Mouse (Mus musculus) liver, adult 2 months (tissue): Measurements from ENCODE around the gene Hrk. TPM values are rescaled to one million over a fixed set of nuclear protein-coding genes. Genes with fewer than 3 reads are reported as not detected.

Experiments used
- DNase-seq: peaks from one replicate; pipeline ENCODE4 v3.0.0-alpha.2; 2011; ENCODE audit warnings: low read depth, low spot score; ENCODE audit errors: extremely low read depth
- H3K27ac ChIP-seq: fragments of 200-500 bp; replicated peaks from 2 replicates; pipeline ENCODE4 v1.5.1; 2012; ENCODE audit warnings: low read depth, mild to moderate bottlenecking, control low read depth, inconsistent platforms, low read length; ENCODE audit not compliant: insufficient read depth
- H3K27me3 ChIP-seq: fragments of 200-500 bp; 2 replicates; pipeline ENCODE4 v1.6.1; 2012; ENCODE audit warnings: mild to moderate bottlenecking, moderate library complexity, low read length, inconsistent platforms; ENCODE audit not compliant: control insufficient read depth, insufficient read depth
- H3K36me3 ChIP-seq: fragments of 200-500 bp; 2 replicates; pipeline ENCODE4 v1.6.1; 2012; ENCODE audit warnings: low read length, inconsistent platforms; ENCODE audit not compliant: control insufficient read depth, insufficient read depth
- H3K4me1 ChIP-seq: fragments of 200-500 bp; 2 replicates; pipeline ENCODE4 v1.6.1; 2011; ENCODE audit warnings: low read length; ENCODE audit not compliant: control insufficient read depth, insufficient read depth
- H3K4me3 ChIP-seq: fragments of 200-500 bp; 2 replicates; pipeline ENCODE4 v1.5.1; 2011; ENCODE audit warnings: low read depth, mild to moderate bottlenecking, control low read depth, low read length, moderate library complexity; ENCODE audit not compliant: insufficient read depth
- H3K79me2 ChIP-seq: fragments of 200-500 bp; 2 replicates; pipeline ENCODE4 v1.6.1; 2012; ENCODE audit warnings: inconsistent platforms, mild to moderate bottlenecking, low read length, moderate library complexity; ENCODE audit not compliant: control insufficient read depth, insufficient read depth
- H3K9ac ChIP-seq: fragments of 200-500 bp; 2 replicates; pipeline ENCODE4 v1.6.1; 2012; ENCODE audit warnings: low read depth, mild to moderate bottlenecking, control low read depth, inconsistent platforms, low read length
- CTCF ChIP-seq: fragments of 200-500 bp; IDR thresholded peaks from 2 replicates; pipeline ENCODE4 v1.5.1; 2011; ENCODE audit warnings: low read depth, low read length, control low read depth
- POLR2A ChIP-seq: fragments of 200-500 bp; IDR thresholded peaks from 2 replicates; pipeline ENCODE4 v1.6.1; 2011; ENCODE audit warnings: low read length, control low read depth; ENCODE audit not compliant: insufficient read depth; ENCODE audit errors: extremely low read depth
- WGBS: fragments of 180-500 bp; shearing (Covaris S2); methylation state at CpG from one replicate; pipeline ENCODE4 v1.1.7; 2018; 5-methylcytosine and 5-hydroxymethylcytosine counted together
- polyA plus RNA-seq: library from polyadenylated mRNA; depleted of rRNA; stranded (reverse); fragments of >200 nt; gene quantifications from 2 replicates; pipeline ENCODE4 v1.2.3, GENCODE M21; 2012
- total RNA-seq: library from RNA; depleted of rRNA; stranded (reverse); fragments of >200 nt; gene quantifications from 2 replicates; pipeline ENCODE4 v1.2.3, GENCODE M21; 2014

Hrk gene
- total and polyA plus RNA-seq, 2 experiments = 0.02 to 0.09 TPM

DNA sequence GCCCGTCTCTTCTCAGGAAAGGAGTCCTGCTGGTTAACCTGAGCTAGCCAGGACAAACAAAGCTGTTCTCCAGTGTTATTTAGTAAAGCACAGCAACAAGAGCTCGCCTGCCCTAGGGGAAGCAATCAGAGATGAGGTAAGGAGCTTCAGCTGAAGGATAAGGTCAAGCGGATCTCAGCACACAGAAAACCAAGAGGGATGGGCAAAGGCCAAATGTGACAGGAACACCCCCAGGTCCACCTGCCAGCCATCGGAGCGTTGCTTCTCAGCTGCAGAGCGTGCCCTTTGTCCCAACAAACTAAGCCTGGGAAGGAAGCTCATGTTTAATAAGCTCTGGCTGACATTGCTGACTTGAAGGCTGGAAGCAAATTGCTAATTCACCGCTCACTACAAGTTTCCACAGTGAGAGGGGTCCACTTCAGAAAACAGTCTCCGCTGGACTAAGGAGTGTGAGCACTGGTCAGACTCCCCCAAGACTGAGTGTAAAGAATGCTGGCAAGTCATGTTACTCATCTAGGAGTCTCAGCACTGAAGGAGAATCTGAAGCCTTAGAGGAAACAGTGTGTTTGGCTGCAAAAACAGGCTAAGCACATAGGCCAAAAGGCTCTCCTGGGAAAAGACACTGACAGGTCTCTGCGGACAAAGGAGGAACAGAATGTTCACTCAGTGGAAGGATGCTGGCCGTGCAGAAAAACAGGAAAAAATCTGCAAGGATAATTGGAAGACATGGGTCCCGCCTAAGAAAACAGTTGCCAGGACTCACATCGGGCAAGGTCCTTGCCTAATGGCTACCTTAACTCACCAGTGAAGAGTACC lies 21.0 kb upstream of the Hrk start:
- WGBS = 69% methylated on average over 12 of the region's 12 CpGs
- TF ChIP-seq POLR2A = no peak
- no peak for TF ChIP-seq CTCF
- no peak overlapping the region for H3K27ac ChIP-seq
- peaks cover 5% of the 10 kb centered on the region; the same call in 1 of the 2 replicates for H3K36me3 ChIP-seq
- H3K27me3 ChIP-seq = no peaks in the 10 kb centered on the region
- DNase-seq = peak; percentile 20
- no peaks in the 10 kb centered on the region; the same call in 1 of the 2 replicates for H3K4me1 ChIP-seq
- H3K4me3 ChIP-seq = no peak overlapping the region
- no peak overlapping the region for H3K9ac ChIP-seq
- H3K79me2 ChIP-seq = peaks cover 32% of the 10 kb centered on the region

DNA sequence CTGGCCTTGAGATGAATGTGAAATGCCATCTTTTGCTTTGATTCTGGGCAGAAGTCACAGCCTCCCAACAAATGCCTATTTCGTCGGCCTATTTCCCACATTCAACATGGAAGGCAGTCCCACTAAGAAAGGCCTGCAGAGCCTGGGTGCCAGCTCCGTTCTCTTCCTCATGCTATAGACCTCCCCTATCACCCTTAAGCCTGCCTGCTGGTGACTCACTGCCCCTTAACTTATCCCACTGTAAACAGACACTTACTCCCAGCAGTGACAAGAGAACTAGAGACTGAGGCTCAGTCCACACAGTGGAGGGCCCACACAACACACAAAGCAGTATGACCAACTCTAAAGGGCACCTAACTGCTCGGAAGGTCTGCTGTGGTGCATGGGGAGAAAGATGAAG lies 20.1 kb upstream of the Hrk start:
- Histone ChIP-seq H3K4me3 (no peak overlapping the region), H3K36me3 (peaks cover 5% of the 10 kb centered on the region; the same call in 1 of the 2 replicates), H3K9ac (no peak overlapping the region), H3K27ac (no peak overlapping the region), H3K79me2 (peaks cover 34% of the 10 kb centered on the region), H3K27me3 (no peaks in the 10 kb centered on the region), H3K4me1 (no peaks in the 10 kb centered on the region; the same call in 1 of the 2 replicates)
- TF ChIP-seq CTCF (no peak), POLR2A (no peak)
- 89% methylated on average over 4 of the region's 4 CpGs for WGBS
- DNase-seq = no peak

DNA sequence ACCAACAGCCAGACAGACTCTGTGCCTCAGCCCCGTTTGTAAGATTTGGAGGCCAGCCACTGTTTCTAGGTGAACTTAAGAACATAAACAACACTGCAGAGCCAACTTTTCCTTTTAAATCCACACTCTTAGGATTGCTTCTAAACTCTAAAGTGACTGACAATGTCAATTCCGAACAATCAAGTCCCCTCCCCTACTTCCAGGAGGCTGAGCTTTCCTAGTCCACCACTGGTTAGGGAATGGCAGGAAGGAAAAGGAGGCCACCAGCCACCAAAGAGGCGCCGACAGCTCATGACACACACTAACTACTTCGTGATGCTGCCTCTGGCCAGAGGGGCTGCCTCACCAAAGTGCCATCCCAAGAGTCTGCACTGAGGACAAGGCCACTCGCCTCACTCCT lies 19.7 kb upstream of the Hrk start:
- DNase-seq = no peak
- H3K27ac ChIP-seq = no peak overlapping the region
- peaks cover 38% of the 10 kb centered on the region for H3K79me2 ChIP-seq
- no peaks in the 10 kb centered on the region for H3K27me3 ChIP-seq
- H3K4me1 ChIP-seq = no peaks in the 10 kb centered on the region; the same call in 1 of the 2 replicates
- no peak overlapping the region for H3K9ac ChIP-seq
- H3K4me3 ChIP-seq = no peak overlapping the region
- TF ChIP-seq POLR2A = no peak
- peaks cover 5% of the 10 kb centered on the region; the same call in 1 of the 2 replicates for H3K36me3 ChIP-seq
- WGBS = 67% methylated on average over 6 of the region's 6 CpGs

DNA sequence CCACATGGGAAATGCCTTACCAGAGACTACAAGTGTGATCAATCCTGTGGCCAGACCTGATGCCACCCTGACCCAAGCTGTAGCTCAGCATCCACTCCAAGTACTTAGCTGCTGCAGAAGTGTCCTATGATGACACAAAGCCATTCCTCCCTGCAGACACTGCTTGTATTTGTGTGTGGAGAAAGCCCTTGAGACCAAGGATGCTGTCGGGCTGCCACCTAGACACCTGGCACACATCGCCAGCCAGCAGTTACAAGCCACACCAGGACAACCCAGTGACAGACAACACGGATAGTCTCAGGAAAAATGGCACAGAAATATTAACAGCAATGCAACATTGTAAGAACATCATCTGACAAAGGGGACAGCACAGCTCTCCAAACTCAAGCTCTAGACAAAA lies 19.0 kb upstream of the Hrk start:
- peaks cover 42% of the 10 kb centered on the region for H3K79me2 ChIP-seq
- H3K4me3 ChIP-seq = no peak overlapping the region
- H3K27ac ChIP-seq = no peak overlapping the region
- H3K36me3 ChIP-seq = peaks cover 5% of the 10 kb centered on the region; the same call in 1 of the 2 replicates
- no peaks in the 10 kb centered on the region; the same call in 1 of the 2 replicates for H3K4me1 ChIP-seq
- TF ChIP-seq CTCF = no peak
- TF ChIP-seq POLR2A = no peak
- H3K27me3 ChIP-seq = no peaks in the 10 kb centered on the region
- WGBS = 92% methylated on average over 3 of the region's 3 CpGs
- no peak for DNase-seq
- H3K9ac ChIP-seq = no peak overlapping the region

DNA sequence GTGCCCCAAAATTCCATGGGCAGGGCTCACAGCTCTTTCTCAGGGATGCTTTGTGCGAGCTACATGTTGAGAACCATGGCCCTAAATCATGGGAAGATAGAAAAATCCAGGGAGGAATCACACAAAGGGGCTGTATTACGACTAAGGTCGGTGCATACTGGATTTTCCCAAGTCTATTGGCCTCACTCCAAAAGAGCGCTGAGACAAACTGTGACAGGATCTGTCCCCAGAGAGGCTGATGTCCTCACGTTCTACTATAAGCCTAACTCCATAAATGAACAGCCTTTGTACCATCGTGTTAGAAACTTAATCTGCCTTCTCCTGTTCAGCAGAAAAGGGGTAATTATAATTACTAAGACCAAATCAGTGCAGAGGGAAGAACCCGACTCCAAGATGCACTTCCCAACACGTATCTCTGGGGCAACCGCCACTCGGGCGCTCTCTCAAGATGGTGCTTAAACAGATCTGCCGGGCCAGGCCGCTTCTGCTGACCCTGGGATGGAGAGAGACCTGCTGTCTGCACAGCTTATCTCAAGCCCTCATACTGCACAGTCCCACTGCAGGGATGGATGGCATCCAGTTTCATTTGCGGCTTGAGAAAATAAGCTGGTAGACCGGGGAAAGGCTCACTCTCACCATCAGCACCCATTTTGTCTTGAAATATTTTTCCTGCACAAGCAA lies 18.3 kb upstream of the Hrk start:
- H3K9ac ChIP-seq = no peak overlapping the region
- no peak for DNase-seq
- H3K4me1 ChIP-seq = no peaks in the 10 kb centered on the region; the same call in 1 of the 2 replicates
- H3K27ac ChIP-seq = no peak overlapping the region
- peaks cover 43% of the 10 kb centered on the region for H3K79me2 ChIP-seq
- H3K36me3 ChIP-seq = peaks cover 3% of the 10 kb centered on the region; the same call in 1 of the 2 replicates
- no peak overlapping the region for H3K4me3 ChIP-seq
- no peak for TF ChIP-seq POLR2A
- TF ChIP-seq CTCF = no peak
- H3K27me3 ChIP-seq = no peaks in the 10 kb centered on the region
- 70% methylated on average over 15 of the region's 15 CpGs for WGBS

DNA sequence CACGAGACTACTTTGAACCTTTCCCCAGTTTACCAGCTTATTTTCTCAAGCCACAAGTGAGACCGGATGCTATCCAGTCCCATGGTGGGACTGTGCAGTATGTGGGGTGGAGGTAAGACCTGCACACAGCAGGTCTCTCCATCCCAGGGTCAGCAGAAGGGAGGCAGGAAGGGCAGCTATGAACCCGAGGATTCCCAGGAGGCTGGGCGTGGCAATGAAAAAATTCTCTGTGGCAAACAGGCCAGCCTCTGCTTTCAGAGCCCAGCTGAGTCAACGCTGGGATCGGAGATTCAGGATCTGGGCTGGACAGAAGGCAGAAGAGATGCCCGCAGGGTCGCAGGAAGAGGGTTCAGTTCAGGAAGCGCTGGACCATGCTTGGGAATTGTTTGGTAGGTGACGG lies 17.2 kb upstream of the Hrk start:
- 79% methylated on average over 10 of the region's 10 CpGs for WGBS
- Histone ChIP-seq H3K27me3 (no peaks in the 10 kb centered on the region), H3K27ac (no peak overlapping the region), H3K36me3 (no peaks in the 10 kb centered on the region), H3K4me1 (no peaks in the 10 kb centered on the region; the same call in 1 of the 2 replicates), H3K9ac (no peak overlapping the region), H3K4me3 (no peak overlapping the region), H3K79me2 (peaks cover 47% of the 10 kb centered on the region)
- DNase-seq = no peak
- TF ChIP-seq POLR2A = no peak
- no peak for TF ChIP-seq CTCF
